ENCODE assay signal across 9 mouse cellular contexts in genomic region chr7:131560697-131561042, GRCm38 (mm10). TPM values are rescaled to one million over a fixed set of nuclear protein-coding genes. Genes with fewer than 3 reads are reported as not detected.
DNase-seq lines count a peak whose midpoint lies in the region; ATAC-seq and TF ChIP-seq lines count a peak whose summit lies in the region.
"Had no signal": no experiment of that assay in that cellular context is flagged by ENCODE, and none has a peak within 500 bp of the region (broad histone marks: within the 10 kb centered on the region; RNA-seq: fewer than 3 reads in every experiment).

No protein-coding gene starts in this region.

- peak overlapping the region; percentile 87 for H3K9ac ChIP-seq in forebrain, embryonic 13.5 days
- H3K9ac ChIP-seq in liver, embryonic 15.5 days: peak overlapping the region; percentile 92

- no peak for TF ChIP-seq CTCF in gastrocnemius, adult 2 months (IDR thresholded peaks at IDR 0.05)

- intact Hi-C loops in gastrocnemius, adult 2 months (cut with DNase I): no loop called here

- peak overlapping the region; percentile 65 for H3K4me2 ChIP-seq in forebrain, embryonic 13.5 days
- H3K4me2 ChIP-seq in liver, embryonic 15.5 days: peak overlapping the region; percentile 71

- peak overlapping the region; percentile 93 for H3K27ac ChIP-seq in gastrocnemius, adult 2 months
- H3K27ac ChIP-seq in forebrain, embryonic 13.5 days: peak overlapping the region; percentile 83
- H3K27ac ChIP-seq in liver, embryonic 15.5 days (replicated peaks): peak overlapping the region; percentile 87

- no peak for DNase-seq in gastrocnemius, adult 2 months
- no peak for DNase-seq in gastrocnemius, postnatal 4 days (ENCODE audit: low spot score in 2 of 2)
- peak; percentile 64 for DNase-seq in 3T3-L1 (ENCODE audit: low read depth, low spot score)
- no peak for DNase-seq in layer of hippocampus, adult 9-11 months
- no peak for DNase-seq in cerebellum, adult 9-11 months
- DNase-seq in thymus, postnatal 10 days (ENCODE audit: low spot score in 2 of 2): no peak

- H3K4me1 ChIP-seq in forebrain, embryonic 13.5 days: peaks cover 38% of the 10 kb centered on the region
- H3K4me1 ChIP-seq in liver, embryonic 15.5 days (replicated peaks): peaks cover 35% of the 10 kb centered on the region

- peaks cover 35% of the 10 kb centered on the region for H3K36me3 ChIP-seq in forebrain, embryonic 13.5 days (ENCODE audit: poor library complexity, severe bottlenecking)
- peaks cover 38% of the 10 kb centered on the region for H3K36me3 ChIP-seq in liver, embryonic 15.5 days (replicated peaks)

- WGBS in forebrain, embryonic 13.5 days: under 1% methylated on average over 14 of the region's 14 CpGs
- 1% methylated on average over 14 of the region's 14 CpGs for WGBS in liver, embryonic 15.5 days (ENCODE audit: insufficient replicate concordance)

- H3K27me3 ChIP-seq in forebrain, embryonic 13.5 days: peaks cover 40% of the 10 kb centered on the region
- H3K27me3 ChIP-seq in liver, embryonic 15.5 days: peaks cover 40% of the 10 kb centered on the region

- ATAC-seq in forebrain, embryonic 13.5 days: peak; percentile 48
- peak; percentile 73 for ATAC-seq in liver, embryonic 15.5 days (ENCODE audit: insufficient read depth)

- no peaks in the 10 kb centered on the region for H3K9me3 ChIP-seq in forebrain, embryonic 13.5 days (replicated peaks)
- no peaks in the 10 kb centered on the region for H3K9me3 ChIP-seq in liver, embryonic 15.5 days (replicated peaks)

- peak overlapping the region; percentile 91 for H3K4me3 ChIP-seq in gastrocnemius, adult 2 months
- peak overlapping the region; percentile 79 for H3K4me3 ChIP-seq in forebrain, embryonic 13.5 days
- peak overlapping the region; percentile 93 for H3K4me3 ChIP-seq in liver, embryonic 15.5 days (replicated peaks)

RNA-seq across cellular contexts. Expression of gene Bub3, which starts 0.6 kb away (rescaled TPM):
- total RNA-seq in gastrocnemius, adult 2 months (2021): 10 to 100 TPM; 28.9 to 31.2 TPM
- 10 to 100 TPM; 46.6 to 54.8 TPM for total RNA-seq in gastrocnemius, postnatal 4 days (2021)
- polyA plus RNA-seq in forebrain, embryonic 13.5 days (2015; fragmentation: Nextera tagmentation; extraction: Ambion mirVana): 240 and 247 TPM in 2 replicates
- 107 and 113 TPM in 2 replicates for polyA plus RNA-seq in liver, embryonic 15.5 days (2015; fragmentation: Nextera tagmentation; extraction: Ambion mirVana)

RNA-seq across cellular contexts. Expression of gene Hmx2, which starts 12.1 kb away (rescaled TPM):
- total RNA-seq in gastrocnemius, adult 2 months (2021): not detected
- total RNA-seq in gastrocnemius, postnatal 4 days (2021): not detected
- 0.44 and 0.99 TPM in 2 replicates for polyA plus RNA-seq in forebrain, embryonic 13.5 days (2015; fragmentation: Nextera tagmentation; extraction: Ambion mirVana)
- polyA plus RNA-seq in liver, embryonic 15.5 days (2015; fragmentation: Nextera tagmentation; extraction: Ambion mirVana): not detected in 2 replicates
- total RNA-seq: common myeloid progenitor, adult 5-6 weeks had no signal

RNA-seq across cellular contexts. Expression of gene Hmx3, which starts 18.0 kb away (rescaled TPM):
- not detected for total RNA-seq in gastrocnemius, adult 2 months (2021)
- not detected for total RNA-seq in gastrocnemius, postnatal 4 days (2021)
- polyA plus RNA-seq in forebrain, embryonic 13.5 days (2015; fragmentation: Nextera tagmentation; extraction: Ambion mirVana): 0.31 and 0.56 TPM in 2 replicates
- polyA plus RNA-seq in liver, embryonic 15.5 days (2015; fragmentation: Nextera tagmentation; extraction: Ambion mirVana): not detected in 2 replicates
- total RNA-seq: common myeloid progenitor, adult 5-6 weeks had no signal
